Mouse (Mus musculus) brain, embryonic 14.5 days (tissue): ENCODE results near the gene Pde4dip.

Experiments used
- CTCF ChIP-seq: fragments of 200-500 bp; IDR thresholded peaks from 2 replicates; pipeline ENCODE4 v1.5.1; 2012; ENCODE audit warnings: inconsistent platforms, mild to moderate bottlenecking, moderate library complexity, borderline replicate concordance; ENCODE audit not compliant: insufficient read depth, insufficient read length; ENCODE audit errors: extremely low read depth
- POLR2A ChIP-seq: fragments of 200-500 bp; IDR thresholded peaks from 2 replicates; pipeline ENCODE4 v1.6.1; 2012; ENCODE audit warnings: mild to moderate bottlenecking, inconsistent platforms, borderline replicate concordance; ENCODE audit not compliant: poor library complexity, insufficient read depth, insufficient read length, severe bottlenecking; ENCODE audit errors: extremely low read depth

DNA sequence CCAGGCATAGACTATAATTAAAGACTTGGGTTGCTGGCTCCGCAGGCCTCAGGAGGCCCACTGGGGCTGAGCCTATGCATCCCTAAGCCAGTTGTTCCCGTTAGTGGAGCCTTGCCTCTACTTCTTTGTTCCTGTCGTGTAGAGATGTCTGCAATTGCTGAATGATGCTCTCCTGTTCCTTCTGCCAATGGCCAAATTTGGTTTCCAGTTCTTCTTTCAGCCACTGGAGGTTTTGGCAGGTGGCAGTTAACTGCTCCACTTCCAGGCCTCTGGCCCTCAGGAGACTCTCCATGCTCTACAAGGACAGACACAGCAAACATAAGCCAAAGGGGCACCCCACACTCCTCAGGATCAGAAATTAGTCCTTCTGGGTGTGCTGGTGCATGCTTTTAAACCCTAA lies 135.6 kb downstream of the Pde4dip start:
- TF ChIP-seq CTCF = no peak
- TF ChIP-seq POLR2A = no peak
